Mouse (Mus musculus): ENCODE data around the gene Tbl3. TPM values are rescaled to one million over a fixed set of nuclear protein-coding genes. Genes with fewer than 3 reads are reported as not detected.
"Not testable (repeated sequence)": the region's sequence is repeated elsewhere in the genome, so short reads cannot be mapped to it uniquely, and the experiment has no call there.

The Tbl3 gene
- polyA plus RNA-seq, 3 experiments from 2014 or later: 29.5 to 55.4 (median 32.2) TPM

GRCm38 (mm10) chr17:24725637-24726390 lies 18.4 kb upstream of the Tbl3 start:
- no peak for ATAC-seq

- peak; percentile 44 for ATAC-seq
Measured at GRCm38 (mm10) chr17:24724184-24724583, 16.7 kb upstream of the Tbl3 start, which contains the start of gene Ndufb10. Gene Ndufb10, minus strand, starts transcription at chr17:24724478.

GRCm38 (mm10) chr17:24723881-24724180 lies 16.4 kb upstream of the Tbl3 start:
- ATAC-seq: peak; percentile 8

- ATAC-seq: no peak
Measured at GRCm38 (mm10) chr17:24723122-24723880, 15.8 kb upstream of the Tbl3 start.

GRCm38 (mm10) chr17:24722220-24722924 lies 14.9 kb upstream of the Tbl3 start:
- no peak for ATAC-seq

GRCm38 (mm10) chr17:24721383-24721955 lies 14.0 kb upstream of the Tbl3 start:
- not testable (repeated sequence) for ATAC-seq

- ATAC-seq: not testable (repeated sequence)
Measured at GRCm38 (mm10) chr17:24720616-24721015, 13.2 kb upstream of the Tbl3 start.

GRCm38 (mm10) chr17:24719494-24720222 lies 12.2 kb upstream of the Tbl3 start:
- ATAC-seq: peak; percentile 84

GRCm38 (mm10) chr17:24718938-24719337 lies 11.5 kb upstream of the Tbl3 start:
- ATAC-seq: not testable (repeated sequence)

- ATAC-seq: no peak
Measured at GRCm38 (mm10) chr17:24717943-24718342, 10.5 kb upstream of the Tbl3 start, which contains the start of the genes Rnf151 and Rps2. Gene Rnf151, minus strand, starts transcription at chr17:24718063. Gene Rps2, plus strand, starts transcription at chr17:24718116.

- no peak for ATAC-seq
Measured at GRCm38 (mm10) chr17:24716166-24716682, 8.8 kb upstream of the Tbl3 start.

- ATAC-seq: no peak
Measured at GRCm38 (mm10) chr17:24715556-24715955, 8.1 kb upstream of the Tbl3 start.

GRCm38 (mm10) chr17:24708646-24709045 lies 1.2 kb upstream of the Tbl3 start:
- ATAC-seq: peak; percentile 45

- ATAC-seq: no peak
Measured at GRCm38 (mm10) chr17:24707801-24708425, 453 bp upstream of the Tbl3 start.

- no peak for ATAC-seq
Measured at GRCm38 (mm10) chr17:24705821-24706220, 1.6 kb downstream of the Tbl3 start.

- no peak for ATAC-seq
Measured at GRCm38 (mm10) chr17:24701251-24701650, 6.2 kb downstream of the Tbl3 start.

GRCm38 (mm10) chr17:24699473-24699872 lies 8.0 kb downstream of the Tbl3 start:
- no peak for ATAC-seq

- no peak for ATAC-seq
Measured at GRCm38 (mm10) chr17:24698715-24699114, 8.7 kb downstream of the Tbl3 start.

- no peak for ATAC-seq
Measured at GRCm38 (mm10) chr17:24697985-24698384, 9.5 kb downstream of the Tbl3 start.

- ATAC-seq: peak; percentile 86
Measured at GRCm38 (mm10) chr17:24696011-24696697, 11.3 kb downstream of the Tbl3 start, which contains the start of the genes Gfer and Noxo1. Gene Gfer, minus strand, starts transcription at chr17:24696156. Gene Noxo1, plus strand, starts transcription at chr17:24696234.
